Mouse (Mus musculus) adrenal gland, adult 18-20 months (tissue): ENCODE data around the gene Krt86. TPM values are rescaled to one million over a fixed set of nuclear protein-coding genes. Genes with fewer than 3 reads are reported as not detected.

ENCODE experiments used
- DNase-seq, 2 experiments: peaks; one replicate each; pipeline ENCODE4 v3.0.0; 2021 to 2022; ENCODE audit warnings: low spot score in 2 of 2
- long read RNA-seq, 2 experiments: library from polyadenylated mRNA; stranded (forward); transcript quantifications; one replicate each; pipeline ENCODE4 v2.0.0; 2021
- total RNA-seq, 2 experiments: library from RNA; stranded (reverse); gene quantifications; 1 replicate in 1 of 2; 2 replicates in 1 of 2; pipeline ENCODE4 v1.2.3; 2021

The Krt86 gene
- total RNA-seq = not detected
- long read RNA-seq, experiment 1 = 0 reads
- long read RNA-seq, experiment 2 = 0 reads

DNA sequence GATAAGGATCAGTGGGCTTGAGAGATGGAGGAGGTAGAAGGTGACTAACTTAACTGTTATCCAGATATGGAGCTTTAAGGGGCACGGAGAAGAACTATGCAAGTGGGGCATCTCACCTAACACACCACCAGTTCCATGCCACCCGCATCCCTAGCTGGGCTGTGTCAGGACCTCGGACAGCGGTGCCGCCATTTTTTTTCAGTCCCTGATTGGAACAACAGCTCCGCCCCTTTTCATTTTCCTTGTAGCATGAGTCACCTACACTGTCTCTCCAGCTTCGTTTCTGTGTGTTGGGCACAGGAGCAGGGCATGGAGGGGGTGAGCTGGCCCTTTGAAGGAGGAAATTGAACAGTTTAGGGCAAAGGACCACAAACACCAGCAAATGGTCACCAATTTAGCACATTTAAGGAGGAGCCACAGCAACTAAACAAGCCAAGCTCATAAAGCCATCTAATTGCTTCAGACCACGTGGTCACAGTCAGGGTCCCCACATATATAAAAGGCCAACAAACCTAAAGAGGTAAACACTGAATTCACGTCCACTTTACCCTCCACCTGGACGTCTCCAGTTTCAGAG is at the start of gene Krt86:
Gene Krt86 (plus strand): TSS at position 527 of the 577 bp plus-strand sequence.
- DNase-seq = peak in 1 of 2 experiments; percentile 46

GRCm38 (mm10) chr15:101424914-101425313 is 48.4 kb upstream of the Krt86 start:
- no peak for DNase-seq

- no peak for DNase-seq
Measured at GRCm38 (mm10) chr15:101436611-101437010, 36.7 kb upstream of the Krt86 start.

GRCm38 (mm10) chr15:101438555-101438954 is 34.7 kb upstream of the Krt86 start, which contains the start of gene Krt87:
Gene Krt87 (minus strand): TSS chr15:101438804.
- DNase-seq = no peak

- no peak for DNase-seq
Measured at GRCm38 (mm10) chr15:101440837-101441236, 32.4 kb upstream of the Krt86 start.

DNA sequence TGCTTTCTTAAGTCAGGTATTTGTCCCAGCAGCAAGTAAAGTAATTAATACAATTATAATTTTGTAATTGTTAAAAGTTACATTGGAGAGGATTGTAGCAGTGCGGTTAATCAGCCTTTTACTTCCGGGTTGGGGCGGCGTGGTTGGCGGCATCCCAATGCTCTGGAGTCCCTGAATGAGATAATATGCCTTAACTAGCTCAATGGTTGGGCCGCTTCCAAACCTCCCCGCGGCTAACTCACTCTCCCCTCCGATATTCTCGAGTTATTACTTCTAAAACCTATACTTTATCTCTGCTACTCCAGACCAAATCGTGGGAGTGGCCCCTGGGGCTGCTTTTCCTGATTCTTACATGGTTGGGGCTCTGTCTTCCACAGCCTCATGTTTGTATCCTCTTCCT is 26.7 kb upstream of the Krt86 start:
- no peak for DNase-seq

DNA sequence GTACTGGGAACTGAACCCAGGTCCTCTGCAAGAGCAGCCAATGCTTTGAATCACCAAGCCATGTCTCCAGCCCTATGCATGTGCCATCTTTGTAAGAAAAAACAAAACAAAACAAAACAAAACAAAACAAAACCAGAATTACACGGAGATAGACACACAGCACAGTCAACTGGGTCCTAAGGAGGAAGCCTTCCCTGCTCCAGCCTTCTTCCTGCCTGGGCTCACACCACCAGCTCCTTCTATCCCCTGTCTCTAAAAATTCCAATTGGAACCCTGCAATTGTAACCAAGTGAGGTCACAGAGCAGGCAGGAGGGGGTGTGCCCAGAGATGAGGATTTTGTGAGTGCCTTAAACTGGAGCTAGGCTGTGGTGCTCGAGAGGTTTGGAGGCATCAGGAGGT is 25.8 kb upstream of the Krt86 start, which contains the start of gene Krt88:
Gene Krt88 (plus strand): TSS at position 301 of the 400 bp plus-strand sequence.
- no peak for DNase-seq

DNA sequence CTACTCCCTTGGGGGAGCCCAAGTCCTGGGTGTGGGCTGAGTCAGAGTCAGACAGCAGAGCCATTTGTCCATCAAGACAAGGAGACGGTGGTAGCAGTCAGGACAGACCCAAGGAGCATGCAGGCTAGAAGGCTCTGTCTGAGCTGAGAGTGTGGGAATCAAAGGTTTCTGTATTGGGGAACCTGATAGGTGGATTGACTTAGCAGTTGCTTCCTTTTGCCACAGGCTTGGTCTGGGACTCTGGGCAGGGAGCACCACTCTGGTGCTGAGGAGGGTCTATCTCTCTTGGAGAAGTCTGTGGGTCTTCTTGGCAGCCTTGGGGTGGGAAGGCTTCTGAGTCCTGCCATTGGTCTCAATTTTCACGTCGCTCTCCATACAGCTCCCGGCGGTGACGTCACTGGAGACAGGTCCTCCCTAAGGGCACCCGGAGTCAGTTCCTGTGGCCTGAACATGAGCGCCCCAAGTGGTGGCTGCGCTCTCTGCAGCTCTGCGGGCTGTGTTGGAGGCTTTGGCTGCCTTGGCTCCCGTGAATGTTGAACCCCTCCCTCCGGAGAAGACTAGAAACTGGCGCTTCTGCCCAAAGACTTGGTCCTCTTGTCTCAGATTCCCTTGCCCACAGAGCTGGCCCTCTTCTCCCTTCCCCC is 20.1 kb upstream of the Krt86 start:
- peak; percentile 79 to 82 for DNase-seq

GRCm38 (mm10) chr15:101454774-101455173 is 18.5 kb upstream of the Krt86 start:
- DNase-seq = no peak

- no peak for DNase-seq
Measured at GRCm38 (mm10) chr15:101455292-101455691, 18.0 kb upstream of the Krt86 start.

DNA sequence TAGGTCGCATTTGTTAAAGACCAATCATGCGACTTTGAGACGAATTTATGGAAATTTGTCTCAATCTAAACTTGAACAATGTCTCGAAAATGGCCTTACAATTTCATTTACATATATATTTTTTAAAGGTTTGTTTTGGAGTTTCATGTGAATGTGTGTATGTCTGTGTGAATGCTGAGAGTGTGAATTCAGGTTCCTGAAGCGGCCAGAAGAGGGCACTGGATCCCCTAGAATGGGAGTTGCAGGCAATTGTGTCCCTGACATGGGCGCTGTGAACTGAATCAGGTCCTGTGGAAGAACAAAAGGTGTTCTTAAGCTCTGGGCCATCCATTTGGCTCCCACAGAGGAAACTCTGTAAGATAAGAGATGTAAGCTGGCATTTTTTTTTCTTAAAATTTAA is 17.4 kb upstream of the Krt86 start:
- DNase-seq = no peak

- no peak for DNase-seq
Measured at GRCm38 (mm10) chr15:101458361-101458930, 14.8 kb upstream of the Krt86 start.

GRCm38 (mm10) chr15:101459283-101459682 is 14.0 kb upstream of the Krt86 start:
- DNase-seq = no peak

- no peak for DNase-seq
Measured at GRCm38 (mm10) chr15:101463651-101464050, 9.6 kb upstream of the Krt86 start, which contains the start of gene Krt81. Gene Krt81 (minus strand): TSS chr15:101463751.

- no peak for DNase-seq
Measured at GRCm38 (mm10) chr15:101469093-101469492, 4.2 kb upstream of the Krt86 start.

- DNase-seq = peak; percentile 27 to 46
Measured at GRCm38 (mm10) chr15:101479007-101479665, 5.9 kb downstream of the Krt86 start.

DNA sequence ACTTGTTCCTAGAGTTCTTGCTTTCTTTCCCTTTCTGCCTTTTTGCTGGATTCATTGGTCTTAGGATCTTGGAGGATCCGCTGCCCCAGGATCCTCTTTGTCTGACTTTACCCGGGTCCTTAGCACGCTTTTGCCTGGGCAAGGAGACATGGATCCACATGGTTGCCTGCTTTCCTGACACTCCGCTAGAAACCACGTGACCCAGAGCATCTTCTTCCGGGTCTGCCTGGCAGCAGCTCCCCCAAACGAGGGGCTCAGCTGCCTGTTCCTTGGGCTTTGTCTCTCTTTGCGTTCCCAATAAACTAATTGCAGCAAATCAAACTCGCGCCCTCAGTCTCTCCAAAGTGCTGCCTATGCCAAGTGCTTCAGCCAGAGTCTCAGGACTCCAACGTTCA is 6.4 kb downstream of the Krt86 start:
- DNase-seq = no peak

- DNase-seq = no peak
Measured at GRCm38 (mm10) chr15:101482056-101482455, 8.8 kb downstream of the Krt86 start.

GRCm38 (mm10) chr15:101483646-101484045 is 10.4 kb downstream of the Krt86 start:
- DNase-seq = no peak

- DNase-seq = no peak
Measured at GRCm38 (mm10) chr15:101484939-101485338, 11.7 kb downstream of the Krt86 start.

GRCm38 (mm10) chr15:101485911-101486635 is 12.8 kb downstream of the Krt86 start:
- no peak for DNase-seq
